Mouse (Mus musculus) heart, embryonic 12.5 days (tissue): ENCODE data around the gene Bloc1s3. TPM values are rescaled to one million over a fixed set of nuclear protein-coding genes. Genes with fewer than 3 reads are reported as not detected.
"Not testable (repeated sequence)": the region's sequence is repeated elsewhere in the genome, so short reads cannot be mapped to it uniquely, and the experiment has no call there.

Source experiments
- ATAC-seq: fragments of 200-750 bp; cut with Nextera tagmentation; 2 replicates; pipeline ENCODE4 v1.8.0; 2017; ENCODE audit warnings: moderate TSS enrichment, moderate library complexity; ENCODE audit not compliant: insufficient number of reproducible peaks, low FRiP score
- H3K27ac ChIP-seq: fragments of 300-500 bp; sonication (generic); 2 replicates; pipeline ENCODE4 v1.5.1; 2016; ENCODE audit warnings: mild to moderate bottlenecking, moderate library complexity; ENCODE audit not compliant: poor library complexity, severe bottlenecking
- H3K27me3 ChIP-seq: fragments of 300-500 bp; sonication (generic); replicated peaks from 2 replicates; pipeline ENCODE4 v1.6.1; 2016; ENCODE audit warnings: mild to moderate bottlenecking, moderate library complexity
- H3K36me3 ChIP-seq: fragments of 300-500 bp; sonication (generic); 2 replicates; pipeline ENCODE4 v1.6.1; 2016; ENCODE audit warnings: mild to moderate bottlenecking, moderate library complexity
- H3K4me1 ChIP-seq: fragments of 300-500 bp; sonication (generic); replicated peaks from 2 replicates; pipeline ENCODE4 v1.6.1; 2016; ENCODE audit warnings: mild to moderate bottlenecking
- H3K4me2 ChIP-seq: fragments of 300-500 bp; sonication (generic); 2 replicates; pipeline ENCODE4 v1.6.1; 2016; ENCODE audit warnings: mild to moderate bottlenecking, moderate library complexity
- H3K4me3 ChIP-seq: fragments of 300-500 bp; sonication (generic); 2 replicates; pipeline ENCODE4 v1.5.1; 2016; ENCODE audit warnings: mild to moderate bottlenecking
- H3K9ac ChIP-seq: fragments of 300-500 bp; sonication (generic); 2 replicates; pipeline ENCODE4 v1.6.1; 2016; ENCODE audit warnings: mild to moderate bottlenecking, moderate library complexity
- H3K9me3 ChIP-seq: fragments of 300-500 bp; sonication (generic); replicated peaks from 2 replicates; pipeline ENCODE4 v1.6.1; 2016; ENCODE audit warnings: mild to moderate bottlenecking, moderate library complexity
- WGBS: fragments of 180-500 bp; shearing (Covaris S2); methylation state at CpG from one replicate; pipeline ENCODE4 v1.1.7; 2016; 5-methylcytosine and 5-hydroxymethylcytosine counted together
- polyA plus RNA-seq: library from polyadenylated mRNA; unstranded; fragments of >200 nt; fragmentation: Nextera tagmentation; extraction: Ambion mirVana; gene quantifications from 2 replicates; pipeline ENCODE4 v1.2.1, GENCODE M21; 2016

Bloc1s3 gene
- polyA plus RNA-seq, 1 experiment from 2014 or later: 2.4 TPM

DNA sequence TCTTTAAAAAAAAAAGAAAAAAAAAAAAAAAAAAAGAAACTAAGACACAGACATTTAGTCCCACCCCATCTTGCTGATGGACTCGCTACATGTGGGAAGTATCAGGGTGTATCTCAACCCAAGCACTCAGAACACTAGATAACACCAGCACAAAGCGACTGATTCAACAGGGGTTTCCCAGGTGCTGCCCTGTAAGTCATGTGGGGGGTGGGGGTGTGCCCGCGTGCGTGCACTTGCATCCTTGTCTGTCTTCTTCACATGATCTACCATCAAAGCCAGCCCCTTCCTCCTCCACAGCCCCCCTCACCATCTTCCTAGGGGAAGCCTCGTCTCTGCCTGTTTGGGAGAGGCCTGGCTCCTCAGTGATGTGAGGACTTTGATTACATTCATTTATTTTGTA lies 4.2 kb upstream of the Bloc1s3 start:
- 76% methylated on average over 6 of the region's 6 CpGs for WGBS

DNA sequence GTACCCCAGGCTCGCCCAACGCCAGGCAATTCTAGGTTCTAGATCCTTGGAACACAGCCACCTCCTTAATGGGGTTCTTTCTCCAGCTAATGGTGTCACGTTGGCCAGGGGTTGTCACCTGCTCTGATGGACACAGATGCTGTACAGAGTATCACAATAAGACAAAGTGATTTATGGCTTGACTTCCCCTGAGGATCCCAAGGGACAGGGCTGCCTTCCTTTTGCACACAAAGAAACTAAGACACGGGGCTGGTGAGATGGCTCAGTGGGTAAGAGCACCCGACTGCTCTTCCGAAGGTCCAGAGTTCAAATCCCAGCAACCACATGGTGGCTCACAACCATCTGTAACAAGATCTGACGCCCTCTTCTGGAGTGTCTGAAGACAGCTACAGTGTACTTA lies 3.8 kb upstream of the Bloc1s3 start:
- H3K9ac ChIP-seq, H3K4me3 ChIP-seq: not testable (repeated sequence)
- WGBS: 90% methylated on average over 6 of the region's 7 CpGs

More for the DNA sequence above, 4.2 kb upstream of the Bloc1s3 start:
- Histone ChIP-seq H3K27me3 (peaks cover 30% of the 10 kb centered on the region), H3K36me3 (no peaks in the 10 kb centered on the region), H3K4me1 (peaks cover 15% of the 10 kb centered on the region), H3K27ac (no peak overlapping the region), H3K9ac (no peak overlapping the region), H3K4me2 (no peak overlapping the region), H3K4me3 (no peak overlapping the region), H3K9me3 (no peaks in the 10 kb centered on the region)
- no peak for ATAC-seq

DNA sequence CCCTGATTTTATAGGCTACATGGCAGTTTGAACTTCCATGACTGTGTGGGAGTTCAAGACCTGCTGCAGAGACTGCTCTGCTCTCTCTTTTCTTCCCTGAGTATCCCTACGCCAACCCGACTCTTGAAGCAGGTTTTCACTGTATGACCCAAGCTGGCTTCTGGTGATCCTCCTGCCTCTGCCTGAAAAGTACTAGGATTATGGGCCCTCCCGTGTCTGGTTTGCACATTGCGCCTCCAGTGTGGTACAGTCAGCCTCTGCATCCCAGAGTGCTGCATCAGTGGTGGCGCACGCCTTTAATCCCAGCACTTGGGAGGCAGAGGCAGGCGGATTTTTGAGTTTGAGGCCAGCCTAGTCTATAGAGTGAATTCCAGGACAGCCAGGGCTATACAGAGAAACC lies 1.6 kb upstream of the Bloc1s3 start:
- peak overlapping the region; percentile 95; the same call in 1 of the 2 replicates for H3K9ac ChIP-seq
- H3K4me3 ChIP-seq: peak overlapping the region; percentile 95
- no peaks in the 10 kb centered on the region for H3K9me3 ChIP-seq
- H3K27me3 ChIP-seq: 0 out of 2 replicates have a peak, but pooled peaks cover 4% of the 10 kb centered on the region
- H3K4me2 ChIP-seq: peak overlapping the region; percentile 97
- H3K36me3 ChIP-seq: no peaks in the 10 kb centered on the region
- peaks cover 26% of the 10 kb centered on the region for H3K4me1 ChIP-seq
- 90% methylated on average over 7 of the region's 7 CpGs for WGBS
- no peak for ATAC-seq
- peak overlapping the region; percentile 83 for H3K27ac ChIP-seq

More for the DNA sequence above, 3.8 kb upstream of the Bloc1s3 start:
- ATAC-seq, H3K9me3 ChIP-seq, H3K27ac ChIP-seq, H3K4me2 ChIP-seq, H3K36me3 ChIP-seq: not testable (repeated sequence)
- H3K27me3 ChIP-seq: peaks cover 25% of the 10 kb centered on the region
- peaks cover 19% of the 10 kb centered on the region for H3K4me1 ChIP-seq

DNA sequence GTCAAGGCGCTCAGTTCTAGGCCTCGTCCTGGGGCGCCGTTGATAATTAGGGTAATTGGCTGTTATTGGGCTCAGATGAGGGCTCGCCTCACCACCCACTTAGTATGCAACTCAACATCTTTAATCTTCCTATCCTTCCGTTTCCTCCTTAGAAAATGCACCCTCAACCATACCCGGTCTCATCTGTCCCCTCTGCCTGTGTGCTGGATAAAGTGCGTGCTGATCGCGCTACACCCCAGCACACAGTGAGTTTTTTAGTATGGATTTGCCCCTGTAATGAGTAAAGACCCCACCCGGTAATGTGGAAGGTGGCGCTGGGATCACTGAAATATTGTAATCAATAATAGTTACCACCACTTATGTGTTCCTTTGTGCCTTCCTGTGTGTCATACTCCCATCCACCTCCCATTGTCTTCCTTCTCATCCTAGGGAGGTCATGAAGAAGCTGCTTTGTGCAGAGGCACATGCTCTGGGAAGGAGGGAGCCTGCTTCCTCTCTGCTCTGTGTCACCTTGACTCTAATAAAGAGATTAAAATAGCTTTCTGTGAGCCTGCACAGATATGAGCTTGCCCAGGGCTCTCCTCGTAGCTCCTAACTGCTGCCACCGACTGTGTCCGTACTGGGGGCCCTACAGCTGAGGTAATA lies 879 bp upstream of the Bloc1s3 start:
- Histone ChIP-seq H3K4me3 (peak overlapping the region; percentile 95), H3K36me3 (no peaks in the 10 kb centered on the region), H3K4me2 (peak overlapping the region; percentile 97), H3K9ac (peak overlapping the region; percentile 95), H3K9me3 (no peaks in the 10 kb centered on the region), H3K27me3 (no peaks in the 10 kb centered on the region), H3K4me1 (peaks cover 26% of the 10 kb centered on the region), H3K27ac (peak overlapping the region; percentile 83)
- 2% methylated on average over 15 of the region's 15 CpGs for WGBS
- no peak for ATAC-seq

GRCm38 (mm10) chr7:19507612-19507981 lies 570 bp downstream of the Bloc1s3 start:
- ATAC-seq: no peak
- H3K4me1 ChIP-seq: peaks cover 26% of the 10 kb centered on the region
- H3K9me3 ChIP-seq: no peaks in the 10 kb centered on the region
- peak overlapping the region; percentile 97 for H3K4me2 ChIP-seq
- 3% methylated on average over 18 of the region's 18 CpGs for WGBS
- H3K9ac ChIP-seq: peak overlapping the region; percentile 83
- peak overlapping the region; percentile 86 for H3K27ac ChIP-seq
- peak overlapping the region; percentile 95 for H3K4me3 ChIP-seq
- no peaks in the 10 kb centered on the region for H3K36me3 ChIP-seq
- no peaks in the 10 kb centered on the region for H3K27me3 ChIP-seq

GRCm38 (mm10) chr7:19506969-19507611 lies 1.1 kb downstream of the Bloc1s3 start:
- peak overlapping the region; percentile 97 for H3K4me2 ChIP-seq
- no peaks in the 10 kb centered on the region for H3K27me3 ChIP-seq
- ATAC-seq: no peak
- WGBS: 1% methylated on average over 66 of the region's 71 CpGs
- H3K9ac ChIP-seq: peak overlapping the region; percentile 83
- H3K36me3 ChIP-seq: no peaks in the 10 kb centered on the region
- no peak overlapping the region; the same call in 1 of the 2 replicates for H3K27ac ChIP-seq
- H3K4me3 ChIP-seq: peak overlapping the region; percentile 95
- no peaks in the 10 kb centered on the region for H3K9me3 ChIP-seq
- H3K4me1 ChIP-seq: peaks cover 26% of the 10 kb centered on the region

GRCm38 (mm10) chr7:19506326-19506725 lies 1.8 kb downstream of the Bloc1s3 start:
- no peaks in the 10 kb centered on the region for H3K27me3 ChIP-seq
- no peak for ATAC-seq
- H3K4me1 ChIP-seq: peaks cover 26% of the 10 kb centered on the region
- 30% methylated on average over 6 of the region's 6 CpGs for WGBS
- no peaks in the 10 kb centered on the region for H3K9me3 ChIP-seq
- no peak overlapping the region for H3K9ac ChIP-seq
- H3K4me2 ChIP-seq: peak overlapping the region; percentile 97
- no peak overlapping the region for H3K27ac ChIP-seq
- H3K36me3 ChIP-seq: no peaks in the 10 kb centered on the region
- H3K4me3 ChIP-seq: peak overlapping the region; percentile 95; the same call in 1 of the 2 replicates

- Histone ChIP-seq H3K4me2 (no peak overlapping the region), H3K4me3 (no peak overlapping the region), H3K27me3 (no peaks in the 10 kb centered on the region), H3K9me3 (no peaks in the 10 kb centered on the region), H3K9ac (no peak overlapping the region), H3K36me3 (no peaks in the 10 kb centered on the region), H3K4me1 (peaks cover 16% of the 10 kb centered on the region), H3K27ac (no peak overlapping the region)
- WGBS: 27% methylated on average over 5 of the region's 5 CpGs
- no peak for ATAC-seq
These were observed 4.6 kb downstream of the Bloc1s3 start for GRCm38 (mm10) chr7:19503481-19504068.

DNA sequence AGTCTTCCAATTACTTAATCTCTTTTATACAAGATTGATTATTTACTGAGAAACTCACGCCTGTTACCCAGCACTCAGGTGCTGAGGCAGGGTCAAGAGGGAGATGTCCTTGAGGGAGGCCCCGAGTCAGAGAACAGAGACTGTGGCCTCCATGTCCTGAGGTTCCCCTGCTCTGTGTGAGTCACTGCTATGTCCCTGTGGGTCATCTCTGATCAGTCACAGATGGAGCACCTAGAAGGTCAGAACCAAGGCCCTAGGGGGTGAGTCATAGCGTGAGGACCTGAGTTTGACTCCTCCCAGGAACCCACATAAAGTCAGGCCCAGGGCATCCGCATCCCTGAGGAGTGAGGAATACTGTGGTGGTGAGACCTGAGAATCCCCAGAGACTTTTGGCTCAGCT lies 6.5 kb downstream of the Bloc1s3 start:
- 75% methylated on average over 4 of the region's 4 CpGs for WGBS
- 0 out of 2 replicates have a peak, but pooled peaks cover 4% of the 10 kb centered on the region for H3K4me1 ChIP-seq

GRCm38 (mm10) chr7:19500420-19501363 lies 7.5 kb downstream of the Bloc1s3 start:
- Histone ChIP-seq H3K4me2 (no peak overlapping the region), H3K36me3 (no peaks in the 10 kb centered on the region), H3K4me3 (no peak overlapping the region), H3K4me1 (no peaks in the 10 kb centered on the region), H3K9me3 (no peaks in the 10 kb centered on the region), H3K27me3 (no peaks in the 10 kb centered on the region), H3K27ac (no peak overlapping the region), H3K9ac (no peak overlapping the region)
- ATAC-seq: no peak
- 66% methylated on average over 12 of the region's 12 CpGs for WGBS

More for the DNA sequence above, 6.5 kb downstream of the Bloc1s3 start:
- no peak for ATAC-seq
- Histone ChIP-seq H3K27me3 (no peaks in the 10 kb centered on the region), H3K27ac (no peak overlapping the region), H3K4me3 (no peak overlapping the region), H3K9ac (0 out of 2 replicates have a peak overlapping the region, but pooled peaks have one; percentile 1), H3K36me3 (no peaks in the 10 kb centered on the region), H3K9me3 (no peaks in the 10 kb centered on the region), H3K4me2 (no peak overlapping the region)
